Mouse (Mus musculus): Measurements from ENCODE around the gene Gm9844. TPM values are rescaled to one million over a fixed set of nuclear protein-coding genes. Genes with fewer than 3 reads are reported as not detected.

Gm9844 gene
- total and polyA plus RNA-seq, 2 experiments from 2014 or later: 26.5 to 35.2 TPM

- Histone ChIP-seq H3K9ac (no peak overlapping the region), H3K4me1 (ENCODE audit: insufficient read depth) (no peaks in the 10 kb centered on the region), H3K9me3 (ENCODE audit: low read length) (no peaks in the 10 kb centered on the region), H3K27me3 (ENCODE audit: insufficient read depth, low read length) (no peaks in the 10 kb centered on the region), H3K4me2 (ENCODE audit: low read depth) (no peak overlapping the region), H3K27ac (ENCODE audit: low read depth, low read length) (no peak overlapping the region), H3K36me3 (ENCODE audit: insufficient read depth) (no peaks in the 10 kb centered on the region), H3K4me3 (ENCODE audit: low read depth, low read length) (no peak overlapping the region)
- no peak for TF ChIP-seq CTCF (IDR thresholded peaks at IDR 0.05; ENCODE audit: low read depth)
- WGBS: 83% methylated on average over 5 of the region's 5 CpGs
- ATAC-seq (no peak), DNase-seq (no peak)
Measured at GRCm38 (mm10) chr7:24897959-24898358, 35.9 kb downstream of the Gm9844 start.

GRCm38 (mm10) chr7:24901114-24901513, 39.1 kb downstream of the Gm9844 start:
- H3K27ac ChIP-seq (ENCODE audit: low read depth, low read length): no peak overlapping the region
- no peak for TF ChIP-seq CTCF (IDR thresholded peaks at IDR 0.05; ENCODE audit: low read depth)
- no peak overlapping the region for H3K4me3 ChIP-seq (ENCODE audit: low read depth, low read length)
- H3K9me3 ChIP-seq (ENCODE audit: low read length): no peaks in the 10 kb centered on the region
- H3K4me2 ChIP-seq (ENCODE audit: low read depth): no peak overlapping the region
- no peaks in the 10 kb centered on the region for H3K36me3 ChIP-seq (ENCODE audit: insufficient read depth)
- 0 out of 2 replicates have a peak, but pooled peaks cover 12% of the 10 kb centered on the region for H3K4me1 ChIP-seq (ENCODE audit: insufficient read depth)
- H3K27me3 ChIP-seq (ENCODE audit: insufficient read depth, low read length): no peaks in the 10 kb centered on the region
- no peak for ATAC-seq
- WGBS: 79% methylated on average over 6 of the region's 6 CpGs
- no peak overlapping the region for H3K9ac ChIP-seq
- no peak for DNase-seq

GRCm38 (mm10) chr7:24901842-24902241, 39.8 kb downstream of the Gm9844 start:
- Histone ChIP-seq H3K4me3 (ENCODE audit: low read depth, low read length) (no peak overlapping the region), H3K4me2 (ENCODE audit: low read depth) (no peak overlapping the region), H3K9me3 (ENCODE audit: low read length) (no peaks in the 10 kb centered on the region), H3K27ac (ENCODE audit: low read depth, low read length) (no peak overlapping the region), H3K27me3 (ENCODE audit: insufficient read depth, low read length) (no peaks in the 10 kb centered on the region), H3K9ac (no peak overlapping the region; the same call in 1 of the 2 replicates), H3K4me1 (ENCODE audit: insufficient read depth) (0 out of 2 replicates have a peak, but pooled peaks cover 12% of the 10 kb centered on the region), H3K36me3 (ENCODE audit: insufficient read depth) (no peaks in the 10 kb centered on the region)
- ATAC-seq: no peak
- 81% methylated on average over 1 of the region's 1 CpGs for WGBS
- no peak for DNase-seq
- no peak for TF ChIP-seq CTCF (IDR thresholded peaks at IDR 0.05; ENCODE audit: low read depth)

GRCm38 (mm10) chr7:24902264-24902629, 40.2 kb downstream of the Gm9844 start:
- peak; percentile 14 for DNase-seq
- no peaks in the 10 kb centered on the region for H3K27me3 ChIP-seq (ENCODE audit: insufficient read depth, low read length)
- H3K4me1 ChIP-seq (ENCODE audit: insufficient read depth): 0 out of 2 replicates have a peak, but pooled peaks cover 12% of the 10 kb centered on the region
- H3K27ac ChIP-seq (ENCODE audit: low read depth, low read length): peak overlapping the region; percentile 58
- H3K36me3 ChIP-seq (ENCODE audit: insufficient read depth): no peaks in the 10 kb centered on the region
- peak overlapping the region; percentile 47; the same call in 1 of the 2 replicates for H3K4me3 ChIP-seq (ENCODE audit: low read depth, low read length)
- no peak for ATAC-seq
- peak overlapping the region; percentile 75; the same call in 1 of the 2 replicates for H3K4me2 ChIP-seq (ENCODE audit: low read depth)
- WGBS: 57% methylated on average over 2 of the region's 2 CpGs
- TF ChIP-seq CTCF (IDR thresholded peaks at IDR 0.05; ENCODE audit: low read depth): no peak
- H3K9ac ChIP-seq: peak overlapping the region; percentile 68
- no peaks in the 10 kb centered on the region for H3K9me3 ChIP-seq (ENCODE audit: low read length)

GRCm38 (mm10) chr7:24902630-24903443, 40.8 kb downstream of the Gm9844 start, which contains the start of gene Arhgef1:
Arhgef1 (plus strand) TSS chr7:24902912.
- whole genome bisulfite sequencing: 8% methylated on average over 43 of the region's 68 CpGs
- Histone ChIP-seq H3K9me3 (ENCODE audit: low read length) (no peaks in the 10 kb centered on the region), H3K4me3 (ENCODE audit: low read depth, low read length) (peak within 1 kb of the TSS; percentile 47), H3K4me2 (ENCODE audit: low read depth) (peak within 1 kb of the TSS; percentile 75), H3K27me3 (ENCODE audit: insufficient read depth, low read length) (no peaks in the 10 kb centered on the region), H3K9ac (peak within 1 kb of the TSS; percentile 68), H3K4me1 (ENCODE audit: insufficient read depth) (0 out of 2 replicates have a peak, but pooled peaks cover 12% of the 10 kb centered on the region), H3K36me3 (ENCODE audit: insufficient read depth) (0 out of 2 replicates have a peak, but pooled peaks cover 4% of the 10 kb centered on the region), H3K27ac (ENCODE audit: low read depth, low read length) (peak within 1 kb of the TSS; percentile 58)
- ATAC-seq (no peak), DNase-seq (peak; percentile 33)
- no peak for TF ChIP-seq CTCF (IDR thresholded peaks at IDR 0.05; ENCODE audit: low read depth)

- DNase-seq: no peak
- Histone ChIP-seq H3K9ac (peak overlapping the region; percentile 68; the same call in 1 of the 2 replicates), H3K27ac (ENCODE audit: low read depth, low read length) (0 out of 2 replicates have a peak overlapping the region, but pooled peaks have one; percentile 58), H3K9me3 (ENCODE audit: low read length) (no peaks in the 10 kb centered on the region), H3K4me1 (ENCODE audit: insufficient read depth) (0 out of 2 replicates have a peak, but pooled peaks cover 12% of the 10 kb centered on the region), H3K4me3 (ENCODE audit: low read depth, low read length) (peak overlapping the region; percentile 47), H3K27me3 (ENCODE audit: insufficient read depth, low read length) (no peaks in the 10 kb centered on the region), H3K4me2 (ENCODE audit: low read depth) (peak overlapping the region; percentile 75), H3K36me3 (ENCODE audit: insufficient read depth) (0 out of 2 replicates have a peak, but pooled peaks cover 10% of the 10 kb centered on the region)
- no peak for ATAC-seq
- 35% methylated on average over 10 of the region's 10 CpGs for WGBS
- no peak for TF ChIP-seq CTCF (IDR thresholded peaks at IDR 0.05; ENCODE audit: low read depth)
Measured at GRCm38 (mm10) chr7:24903444-24903825, 41.4 kb downstream of the Gm9844 start.

GRCm38 (mm10) chr7:24904070-24904483, 42.1 kb downstream of the Gm9844 start:
- H3K9ac ChIP-seq: peak overlapping the region; percentile 56
- H3K36me3 ChIP-seq (ENCODE audit: insufficient read depth): 0 out of 2 replicates have a peak, but pooled peaks cover 17% of the 10 kb centered on the region
- H3K27ac ChIP-seq (ENCODE audit: low read depth, low read length): peak overlapping the region; percentile 46
- H3K4me3 ChIP-seq (ENCODE audit: low read depth, low read length): peak overlapping the region; percentile 47
- 2% methylated on average over 30 of the region's 30 CpGs for WGBS
- peak overlapping the region; percentile 75 for H3K4me2 ChIP-seq (ENCODE audit: low read depth)
- no peaks in the 10 kb centered on the region for H3K9me3 ChIP-seq (ENCODE audit: low read length)
- DNase-seq (peak; percentile 97), ATAC-seq (peak; percentile 98)
- peak; percentile 89 for TF ChIP-seq CTCF (IDR thresholded peaks at IDR 0.05; ENCODE audit: low read depth)
- H3K27me3 ChIP-seq (ENCODE audit: insufficient read depth, low read length): no peaks in the 10 kb centered on the region
- H3K4me1 ChIP-seq (ENCODE audit: insufficient read depth): 0 out of 2 replicates have a peak, but pooled peaks cover 12% of the 10 kb centered on the region
